Mouse (Mus musculus) liver, embryonic 14.5 days (tissue): ENCODE measurements around the gene Gm8332.

Experiments used
- CTCF ChIP-seq: IDR thresholded peaks from 2 replicates; pipeline ENCODE4 v1.5.1; 2016; ENCODE audit warnings: antibody characterized with exemption, low read depth, control low read depth
- EP300 ChIP-seq: IDR thresholded peaks from 2 replicates; pipeline ENCODE4 v1.6.1; 2016; ENCODE audit warnings: antibody characterized with exemption, low read depth

GRCm38 (mm10) chr12:88257241-88257640 lies 7.3 kb upstream of the Gm8332 start:
- TF ChIP-seq CTCF, result no peak
- no peak for TF ChIP-seq EP300
